Mouse (Mus musculus): Measurements from ENCODE around the gene Spag6. TPM values are rescaled to one million over a fixed set of nuclear protein-coding genes. Genes with fewer than 3 reads are reported as not detected.

Spag6 gene
- polyA plus RNA-seq, 1 experiment: 0.14 TPM

DNA sequence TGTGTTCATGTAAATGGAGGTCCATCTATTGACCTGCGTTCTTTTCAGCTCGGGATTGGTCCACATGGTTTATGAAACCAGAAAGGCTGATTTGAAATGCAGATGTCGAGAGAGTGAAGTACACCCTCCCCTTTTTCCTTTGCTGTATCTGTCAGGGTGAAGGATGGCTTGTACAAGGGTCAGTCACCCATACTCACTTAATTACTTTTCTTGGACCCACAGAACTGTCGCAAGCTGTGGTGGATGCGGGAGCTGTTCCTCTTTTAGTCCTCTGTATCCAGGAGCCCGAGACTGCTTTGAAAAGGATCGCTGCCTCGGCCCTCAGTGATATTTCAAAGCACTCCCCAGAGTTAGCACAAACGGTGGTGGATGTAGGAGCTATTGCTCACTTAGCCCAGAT, 37.9 kb downstream of the Spag6 start:
- H3K27me3 ChIP-seq (replicated peaks; ENCODE audit: control insufficient read depth, insufficient read depth, low read length): no peaks in the 10 kb centered on the region; the same call in 1 of the 2 replicates
- no peak for TF ChIP-seq CTCF (conservative IDR thresholded peaks at IDR 0.05; ENCODE audit: insufficient read depth, insufficient read length, low read depth, low read length)
- TF ChIP-seq POLR2A (IDR thresholded peaks at IDR 0.05; ENCODE audit: low read depth, low read length): no peak
- no peak for DNase-seq
- H3K27ac ChIP-seq (ENCODE audit: insufficient read depth, low read depth, low read length): no peak overlapping the region
- H3K4me3 ChIP-seq (ENCODE audit: insufficient read depth, low read depth, low read length): no peak overlapping the region
- WGBS: 22% methylated on average over 9 of the region's 9 CpGs
- no peaks in the 10 kb centered on the region for H3K36me3 ChIP-seq (ENCODE audit: control insufficient read depth, insufficient read depth, low read length)
- H3K4me1 ChIP-seq (ENCODE audit: control insufficient read depth, insufficient read depth, low read length): no peaks in the 10 kb centered on the region

DNA sequence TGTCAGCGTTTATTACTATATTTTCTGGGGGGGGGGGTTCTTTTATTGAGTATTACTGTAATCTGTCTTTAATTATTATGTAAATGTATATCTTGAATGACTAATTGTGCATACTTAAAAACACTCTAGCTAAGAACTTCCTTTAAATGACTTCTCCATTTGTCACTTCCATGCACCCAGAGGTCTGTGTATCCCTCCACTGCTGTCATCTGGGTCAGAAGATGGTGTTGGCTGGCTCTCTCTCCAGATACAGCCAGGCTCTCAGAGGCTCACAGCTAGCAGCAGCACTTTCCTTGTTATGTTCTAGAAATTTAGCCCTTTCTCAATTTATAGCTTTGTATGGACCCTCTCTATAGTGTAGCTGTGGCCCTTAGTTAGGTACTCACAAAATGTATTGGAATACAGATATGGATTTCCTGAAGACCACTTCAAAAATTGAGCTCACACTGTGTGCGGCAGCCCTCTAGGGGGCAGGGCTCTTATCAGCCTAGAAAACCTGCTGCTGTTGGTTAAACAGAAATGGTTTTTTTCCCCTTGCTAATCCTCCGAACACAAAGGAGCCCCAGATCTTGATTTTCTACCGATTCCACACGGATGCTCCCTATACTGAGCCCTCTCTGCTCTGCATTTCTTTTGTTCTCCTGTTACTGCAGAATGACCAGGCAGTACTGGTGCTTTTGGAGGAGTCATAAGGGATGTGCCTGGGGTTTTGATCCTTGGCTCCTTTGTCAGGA, 40.7 kb downstream of the Spag6 start:
- 66% methylated on average over 5 of the region's 5 CpGs for WGBS

DNA sequence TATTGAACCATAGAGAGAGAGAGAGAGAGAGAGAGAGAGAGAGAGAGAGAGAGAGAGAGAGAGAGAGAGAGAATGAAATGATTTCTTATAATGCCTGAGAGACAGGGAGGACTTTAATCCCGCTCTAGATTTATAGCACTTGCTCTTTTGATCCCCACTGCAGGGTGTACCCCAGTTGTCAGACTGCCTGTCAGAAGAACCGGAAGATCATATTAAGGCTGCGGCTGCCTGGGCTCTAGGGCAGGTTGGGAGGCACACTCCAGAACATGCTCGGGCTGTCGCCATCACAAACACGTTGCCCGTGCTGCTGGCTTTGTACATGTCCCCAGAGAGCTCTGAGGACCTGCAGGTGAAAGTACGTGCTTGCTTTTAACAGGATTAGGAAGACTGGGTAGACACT, 43.2 kb downstream of the Spag6 start:
- no peaks in the 10 kb centered on the region for H3K27me3 ChIP-seq (replicated peaks; ENCODE audit: control insufficient read depth, insufficient read depth, low read length)
- H3K4me3 ChIP-seq (ENCODE audit: insufficient read depth, low read depth, low read length): no peak overlapping the region
- TF ChIP-seq CTCF (conservative IDR thresholded peaks at IDR 0.05; ENCODE audit: insufficient read depth, insufficient read length, low read depth, low read length) (no peak), POLR2A (IDR thresholded peaks at IDR 0.05; ENCODE audit: low read depth, low read length) (no peak)
- H3K4me1 ChIP-seq (ENCODE audit: control insufficient read depth, insufficient read depth, low read length): no peaks in the 10 kb centered on the region
- H3K27ac ChIP-seq (ENCODE audit: insufficient read depth, low read depth, low read length): no peak overlapping the region
- WGBS: 59% methylated on average over 8 of the region's 8 CpGs
- DNase-seq: no peak
- H3K36me3 ChIP-seq (ENCODE audit: control insufficient read depth, insufficient read depth, low read length): no peaks in the 10 kb centered on the region; the same call in 1 of the 2 replicates

More for the DNA sequence above, 40.7 kb downstream of the Spag6 start:
- no peak for TF ChIP-seq CTCF (conservative IDR thresholded peaks at IDR 0.05; ENCODE audit: insufficient read depth, insufficient read length, low read depth, low read length)
- TF ChIP-seq POLR2A (IDR thresholded peaks at IDR 0.05; ENCODE audit: low read depth, low read length): no peak
- Histone ChIP-seq H3K36me3 (ENCODE audit: control insufficient read depth, insufficient read depth, low read length) (no peaks in the 10 kb centered on the region; the same call in 1 of the 2 replicates), H3K4me1 (ENCODE audit: control insufficient read depth, insufficient read depth, low read length) (no peaks in the 10 kb centered on the region), H3K27ac (ENCODE audit: insufficient read depth, low read depth, low read length) (no peak overlapping the region), H3K27me3 (replicated peaks; ENCODE audit: control insufficient read depth, insufficient read depth, low read length) (no peaks in the 10 kb centered on the region), H3K4me3 (ENCODE audit: insufficient read depth, low read depth, low read length) (no peak overlapping the region)
- no peak for DNase-seq

DNA sequence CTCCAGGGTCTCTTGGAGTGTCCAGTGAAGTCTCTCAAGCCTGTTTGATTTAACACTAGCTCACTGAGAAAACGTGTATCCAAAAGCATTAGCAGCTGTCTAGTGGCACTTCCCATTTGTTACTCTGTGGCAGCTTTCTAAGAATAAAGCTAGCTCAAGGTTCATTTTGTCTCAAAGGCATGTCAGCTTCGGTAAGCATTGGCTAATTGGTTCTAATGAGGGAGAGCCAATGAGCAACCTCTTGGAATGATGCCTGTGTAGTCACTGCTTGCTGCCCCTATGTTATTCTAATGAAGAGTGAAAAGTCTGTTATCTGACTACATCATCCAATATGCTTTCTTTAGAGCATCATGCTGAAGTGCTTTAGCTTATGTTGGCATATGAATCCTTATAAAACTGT, 45.4 kb downstream of the Spag6 start:
- no peak for TF ChIP-seq CTCF (conservative IDR thresholded peaks at IDR 0.05; ENCODE audit: insufficient read depth, insufficient read length, low read depth, low read length)
- no peak for TF ChIP-seq POLR2A (IDR thresholded peaks at IDR 0.05; ENCODE audit: low read depth, low read length)
- H3K36me3 ChIP-seq (ENCODE audit: control insufficient read depth, insufficient read depth, low read length): no peaks in the 10 kb centered on the region; the same call in 1 of the 2 replicates
- H3K4me3 ChIP-seq (ENCODE audit: insufficient read depth, low read depth, low read length): no peak overlapping the region
- no peak overlapping the region for H3K27ac ChIP-seq (ENCODE audit: insufficient read depth, low read depth, low read length)
- DNase-seq: no peak
- 31% methylated on average over 2 of the region's 2 CpGs for WGBS
- H3K4me1 ChIP-seq (ENCODE audit: control insufficient read depth, insufficient read depth, low read length): no peaks in the 10 kb centered on the region
- H3K27me3 ChIP-seq (replicated peaks; ENCODE audit: control insufficient read depth, insufficient read depth, low read length): no peaks in the 10 kb centered on the region

DNA sequence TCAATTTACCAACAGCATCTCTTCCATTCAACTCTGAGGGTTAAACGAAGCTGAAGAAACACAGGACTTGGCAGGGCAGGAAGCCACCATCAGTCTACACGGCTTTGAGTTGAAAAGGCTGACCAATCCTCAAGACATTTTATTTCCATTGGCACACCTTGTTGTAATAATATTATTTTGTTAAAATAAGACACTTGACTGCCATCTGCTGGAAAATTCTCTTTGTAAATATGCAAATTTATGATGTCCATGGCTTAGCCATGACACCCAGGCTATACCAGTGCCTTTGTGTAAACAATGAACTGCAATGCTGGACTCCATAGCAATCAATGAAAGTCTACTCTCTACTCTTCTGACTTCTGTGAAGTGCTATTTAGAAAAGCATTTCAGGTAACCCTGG, 62.3 kb downstream of the Spag6 start:
- H3K4me3 ChIP-seq (ENCODE audit: insufficient read depth, low read depth, low read length): no peak overlapping the region
- DNase-seq: peak; percentile 67
- H3K4me1 ChIP-seq (ENCODE audit: control insufficient read depth, insufficient read depth, low read length): no peaks in the 10 kb centered on the region
- no peak overlapping the region for H3K27ac ChIP-seq (ENCODE audit: insufficient read depth, low read depth, low read length)
- TF ChIP-seq POLR2A (IDR thresholded peaks at IDR 0.05; ENCODE audit: low read depth, low read length): no peak
- 0 out of 2 replicates have a peak, but pooled peaks have one; percentile 2 for TF ChIP-seq CTCF (conservative IDR thresholded peaks at IDR 0.05; ENCODE audit: insufficient read depth, insufficient read length, low read depth, low read length)
- no peaks in the 10 kb centered on the region for H3K27me3 ChIP-seq (replicated peaks; ENCODE audit: control insufficient read depth, insufficient read depth, low read length)
- WGBS: 27% methylated on average over 2 of the region's 2 CpGs
- H3K36me3 ChIP-seq (ENCODE audit: control insufficient read depth, insufficient read depth, low read length): no peaks in the 10 kb centered on the region

DNA sequence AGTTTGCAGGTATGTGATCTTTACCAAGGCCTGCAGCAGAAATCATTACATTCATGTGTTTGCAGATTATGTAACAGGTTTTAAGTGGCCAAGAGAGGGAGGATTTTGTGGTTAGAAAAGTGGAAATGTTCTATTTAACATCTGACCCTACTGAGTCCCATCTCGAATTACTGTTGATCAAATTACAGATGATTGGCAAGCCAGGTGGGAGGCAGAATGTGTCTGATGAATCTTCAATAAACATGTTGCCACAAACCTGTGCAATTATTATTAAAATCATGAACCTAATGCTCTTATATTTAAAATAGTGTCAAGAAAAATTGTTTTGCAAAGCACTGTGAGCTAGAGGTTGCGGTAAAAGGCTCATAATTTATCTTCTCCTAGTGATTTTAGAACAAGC, 71.0 kb downstream of the Spag6 start:
- H3K27ac ChIP-seq (ENCODE audit: insufficient read depth, low read depth, low read length): no peak overlapping the region
- 75% methylated on average over 2 of the region's 2 CpGs for WGBS
- no peaks in the 10 kb centered on the region for H3K4me1 ChIP-seq (ENCODE audit: control insufficient read depth, insufficient read depth, low read length)
- H3K4me3 ChIP-seq (ENCODE audit: insufficient read depth, low read depth, low read length): no peak overlapping the region
- H3K27me3 ChIP-seq (replicated peaks; ENCODE audit: control insufficient read depth, insufficient read depth, low read length): no peaks in the 10 kb centered on the region
- TF ChIP-seq CTCF (conservative IDR thresholded peaks at IDR 0.05; ENCODE audit: insufficient read depth, insufficient read length, low read depth, low read length): no peak
- no peak for TF ChIP-seq POLR2A (IDR thresholded peaks at IDR 0.05; ENCODE audit: low read depth, low read length)
- H3K36me3 ChIP-seq (ENCODE audit: control insufficient read depth, insufficient read depth, low read length): no peaks in the 10 kb centered on the region
- no peak for DNase-seq

DNA sequence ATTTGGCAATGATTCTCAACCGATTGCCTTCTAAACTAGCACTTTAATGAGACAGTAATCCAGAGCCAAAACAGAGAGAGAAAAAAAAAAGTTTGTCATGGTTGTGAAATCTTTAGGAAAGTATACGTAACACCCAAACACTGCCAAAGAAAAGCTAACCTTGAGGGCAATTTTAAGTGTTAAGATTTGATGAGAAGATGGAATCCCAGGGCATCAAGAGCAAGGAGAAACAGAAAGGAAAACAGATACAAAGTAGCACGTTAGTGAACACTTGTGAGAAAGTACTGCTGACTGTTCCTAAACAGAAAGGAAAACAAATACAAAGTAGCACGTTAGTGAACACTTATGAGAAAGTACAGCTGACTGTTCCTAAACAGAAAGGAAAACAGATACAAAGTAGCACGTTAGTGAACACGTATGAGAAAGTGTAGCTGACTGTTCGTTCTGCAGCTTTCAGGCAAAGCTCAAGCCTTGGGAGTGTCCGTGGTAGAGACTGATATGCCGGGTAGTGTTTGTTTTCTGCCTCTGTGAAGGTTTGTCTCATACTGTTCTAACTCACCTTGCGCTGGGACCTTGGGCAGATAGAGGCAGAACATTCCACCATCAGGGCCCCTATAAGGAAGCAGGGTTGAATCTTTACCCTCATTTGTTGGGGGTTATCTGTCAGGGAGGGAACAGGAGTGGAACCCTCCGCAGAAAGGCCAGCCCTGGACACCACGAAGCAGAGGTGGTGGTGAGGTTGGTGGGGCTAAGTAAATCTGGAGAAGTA, 71.8 kb downstream of the Spag6 start:
- DNase-seq: peak; percentile 30
- Histone ChIP-seq H3K27ac (ENCODE audit: insufficient read depth, low read depth, low read length) (peak overlapping the region; percentile 100), H3K27me3 (replicated peaks; ENCODE audit: control insufficient read depth, insufficient read depth, low read length) (no peaks in the 10 kb centered on the region), H3K36me3 (ENCODE audit: control insufficient read depth, insufficient read depth, low read length) (no peaks in the 10 kb centered on the region), H3K4me3 (ENCODE audit: insufficient read depth, low read depth, low read length) (peak overlapping the region; percentile 90), H3K4me1 (ENCODE audit: control insufficient read depth, insufficient read depth, low read length) (no peaks in the 10 kb centered on the region)
- WGBS: 18% methylated on average over 12 of the region's 12 CpGs
- no peak for TF ChIP-seq CTCF (conservative IDR thresholded peaks at IDR 0.05; ENCODE audit: insufficient read depth, insufficient read length, low read depth, low read length)
